Mouse (Mus musculus) cerebellum, postnatal 4 days (tissue): ENCODE results near the gene Sept10.

Source experiments
- DNase-seq, 2 experiments: peaks; one replicate each; pipeline ENCODE4 v3.0.0; 2022; ENCODE audit warnings: low spot score in 2 of 2, mixed read lengths in 1 of 2

The Sept10 gene

DNA sequence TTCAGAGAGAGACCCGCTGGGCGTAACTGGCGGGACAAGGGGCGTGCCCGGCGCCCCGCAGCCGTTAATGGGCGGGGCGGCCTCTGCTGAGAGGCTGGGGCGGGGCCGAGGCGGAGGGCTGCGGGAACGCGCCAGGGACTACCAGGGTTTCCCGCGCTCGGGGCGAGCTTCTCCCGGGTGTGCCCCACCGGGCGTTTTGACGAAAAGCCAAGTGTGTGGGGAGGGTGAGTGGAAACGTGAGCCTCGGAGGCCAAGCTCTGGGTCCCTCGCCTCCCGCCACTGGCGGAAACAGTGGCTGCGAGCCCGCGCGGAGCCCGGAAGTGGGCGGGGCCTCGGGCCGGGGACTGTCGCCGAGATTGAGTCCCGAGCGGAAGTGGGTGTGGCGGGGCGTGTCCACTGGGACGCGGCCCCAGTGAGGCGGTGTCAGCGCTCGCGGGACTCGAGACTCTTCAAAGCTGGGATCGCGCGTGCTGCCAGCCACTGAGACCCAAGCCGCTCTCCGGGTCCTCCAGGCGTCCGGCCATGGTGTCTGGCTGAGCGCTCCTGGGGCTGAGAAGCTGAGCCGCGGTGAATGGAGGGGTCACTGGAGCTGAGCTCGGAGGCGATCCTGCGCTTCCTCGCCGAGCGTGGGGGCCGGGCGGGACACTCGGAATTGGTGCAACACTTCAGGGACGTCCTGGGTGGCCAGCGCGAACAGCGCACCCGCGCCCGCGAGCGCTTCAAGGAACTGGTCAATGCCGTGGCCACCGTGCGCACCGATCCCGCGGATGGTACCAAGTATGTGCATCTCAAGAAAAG is at the start of gene Sept10, which contains the start of gene Sowahc:
Gene Sept10, minus strand, starts transcription at position 375 of the 798 bp plus-strand sequence.
Gene Sowahc, plus strand, starts transcription at position 481 of the 798 bp plus-strand sequence.
- peak; percentile 90 to 97 for DNase-seq

DNA sequence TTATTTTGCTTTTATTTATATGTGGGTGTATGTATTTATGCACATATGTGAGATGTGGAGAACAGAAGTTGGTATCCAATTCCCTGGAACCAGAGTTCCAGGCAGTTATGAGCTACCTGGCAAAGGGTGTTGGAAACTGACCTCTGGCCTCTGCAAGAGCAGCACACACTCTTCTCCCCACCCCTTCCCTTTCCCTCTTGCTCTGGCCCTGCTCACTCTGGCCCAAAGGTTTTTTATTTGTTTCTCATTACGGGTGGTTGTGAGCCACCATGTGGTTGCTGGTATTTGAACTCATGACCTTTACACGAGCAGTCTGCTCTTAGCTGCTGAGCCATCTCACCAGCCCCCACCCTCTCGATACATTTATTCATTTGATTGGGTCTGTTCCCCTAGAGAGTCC is 47.1 kb upstream of the Sept10 start:
- DNase-seq, result no peak

DNA sequence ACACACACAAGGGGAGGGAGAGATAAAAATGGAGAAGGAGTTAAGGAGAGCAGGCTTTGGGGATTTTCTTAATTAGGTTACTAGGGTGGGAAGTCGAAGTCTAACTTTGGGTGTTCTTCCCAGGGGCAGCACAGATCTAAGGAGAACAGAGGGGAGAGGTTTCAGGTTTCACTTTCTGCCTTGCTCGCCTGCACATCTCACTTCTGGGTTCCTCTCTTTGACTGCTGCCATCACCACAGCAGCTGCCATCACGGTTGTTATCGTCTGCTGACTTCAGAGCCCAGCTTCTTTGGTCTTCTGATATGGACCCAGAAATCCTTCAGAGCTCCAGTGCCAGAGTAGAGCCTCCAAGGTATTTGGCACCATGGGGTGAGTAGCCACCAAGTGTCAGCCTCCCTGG is 46.5 kb upstream of the Sept10 start:
- DNase-seq, result no peak

DNA sequence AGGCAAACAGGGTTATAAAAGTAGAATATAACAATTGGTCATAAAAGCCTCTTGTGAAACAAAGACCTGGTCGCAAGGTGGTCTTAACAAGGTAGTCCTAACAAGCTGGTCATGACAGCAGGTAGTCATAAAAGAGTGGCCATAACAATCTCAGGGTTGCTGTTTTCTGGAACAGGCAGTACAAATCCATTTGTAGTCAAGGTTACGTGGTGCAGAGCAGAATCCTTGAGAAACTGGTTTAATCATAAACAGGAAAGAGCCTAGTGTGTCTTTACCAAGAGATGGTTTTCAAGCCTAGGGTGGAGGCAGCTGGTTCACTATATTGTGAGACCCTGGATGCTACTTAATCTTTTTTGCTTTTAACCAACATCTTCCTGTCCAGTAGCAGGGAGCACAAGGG is 45.6 kb upstream of the Sept10 start:
- DNase-seq, result no peak

DNA sequence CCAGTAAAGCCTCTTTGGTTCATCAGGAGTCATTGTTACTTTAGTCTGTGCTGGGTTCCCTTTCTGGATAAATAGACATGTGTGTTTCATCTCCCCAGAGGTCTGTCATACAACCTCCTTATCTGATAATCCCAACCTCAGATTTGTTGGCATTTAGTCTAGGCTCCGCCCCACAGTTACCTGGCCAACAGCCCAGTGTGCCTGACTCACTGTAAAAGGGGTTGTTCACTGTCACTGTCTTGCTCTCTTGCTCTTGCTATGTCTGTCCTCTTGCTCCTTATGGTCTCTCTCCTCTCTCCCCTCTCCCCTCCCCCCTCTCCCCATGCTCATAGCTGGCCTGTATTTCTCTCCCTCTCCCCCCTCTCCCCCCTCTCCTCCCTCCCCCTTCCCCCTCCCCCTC is 44.5 kb upstream of the Sept10 start:
- DNase-seq, result no peak

DNA sequence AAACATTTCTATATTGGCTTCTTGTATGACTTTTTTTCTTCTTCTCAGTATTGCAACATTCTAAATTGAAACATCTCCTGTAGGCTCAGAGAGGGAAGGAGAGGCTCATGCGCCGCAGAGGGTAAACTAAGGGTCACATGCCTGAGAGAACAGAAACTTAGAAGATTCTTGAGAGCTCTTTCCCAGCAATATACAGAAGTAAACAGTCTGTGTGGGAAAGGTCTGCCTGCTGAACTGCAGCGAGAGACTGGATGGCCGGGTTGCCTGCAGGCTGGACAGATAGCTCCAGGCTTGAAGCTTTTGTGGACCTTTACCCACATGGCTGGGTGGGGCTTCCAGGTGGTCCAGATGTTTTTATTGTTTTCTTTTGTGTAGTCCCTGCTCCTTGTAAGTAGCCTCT is 44.0 kb upstream of the Sept10 start:
- DNase-seq, result no peak

DNA sequence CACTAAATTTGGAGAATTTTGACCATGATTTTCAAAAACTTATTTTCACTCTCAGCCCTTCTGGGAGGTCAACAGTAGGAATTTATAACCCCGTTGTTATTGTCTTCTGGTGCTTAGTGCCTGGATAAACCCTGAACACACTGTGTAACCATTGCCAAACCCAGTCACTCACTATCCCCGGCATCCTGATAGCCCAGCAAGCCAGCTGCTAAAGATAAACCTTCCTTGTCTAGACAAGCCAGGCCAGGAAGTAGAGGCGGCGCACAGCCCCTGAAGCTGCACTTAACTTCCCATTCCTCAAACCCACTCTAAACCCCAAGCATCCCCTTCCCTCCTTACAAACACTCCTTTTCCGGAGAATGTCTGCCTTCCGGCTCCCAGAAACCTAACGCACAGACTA is 43.4 kb upstream of the Sept10 start:
- DNase-seq, result no peak

DNA sequence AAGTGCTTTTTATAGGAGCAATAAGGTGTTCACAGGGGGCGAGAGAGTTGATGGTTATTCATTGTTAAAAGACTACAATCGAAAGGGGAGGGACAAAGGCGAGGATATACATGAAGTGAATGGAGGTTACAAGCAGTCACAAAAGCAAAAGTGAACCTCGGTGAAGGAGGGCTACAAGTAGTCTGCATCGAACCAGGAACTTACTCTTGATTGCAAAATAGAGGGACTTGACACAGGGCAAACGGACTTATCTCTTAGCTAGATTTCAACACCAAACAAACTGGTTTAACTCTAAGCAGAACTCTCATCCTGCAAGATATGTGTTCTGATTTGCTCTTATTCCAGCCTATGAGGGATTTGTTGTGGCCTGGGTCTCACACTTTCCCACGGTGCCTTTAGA is 41.3 kb upstream of the Sept10 start:
- no peak for DNase-seq

DNA sequence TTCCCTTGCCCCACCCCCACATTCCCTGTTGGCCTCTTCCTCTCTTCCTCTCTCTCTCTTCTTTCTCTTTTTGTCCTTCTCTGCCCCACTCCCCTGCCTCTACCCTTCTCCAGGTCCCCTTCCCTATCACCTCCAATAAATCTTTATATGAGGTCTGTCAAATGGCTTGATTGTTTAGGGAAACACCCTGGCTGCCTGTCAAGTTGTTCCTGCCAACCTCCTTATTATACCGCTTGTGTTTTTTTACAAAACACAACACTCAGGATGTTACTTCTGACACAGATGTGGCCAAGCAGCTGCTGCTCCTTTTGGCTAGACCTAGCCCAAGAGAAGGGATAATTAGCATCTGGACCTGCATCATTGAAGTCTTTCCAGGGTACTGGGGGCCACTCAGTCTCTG is 40.4 kb upstream of the Sept10 start:
- no peak for DNase-seq

DNA sequence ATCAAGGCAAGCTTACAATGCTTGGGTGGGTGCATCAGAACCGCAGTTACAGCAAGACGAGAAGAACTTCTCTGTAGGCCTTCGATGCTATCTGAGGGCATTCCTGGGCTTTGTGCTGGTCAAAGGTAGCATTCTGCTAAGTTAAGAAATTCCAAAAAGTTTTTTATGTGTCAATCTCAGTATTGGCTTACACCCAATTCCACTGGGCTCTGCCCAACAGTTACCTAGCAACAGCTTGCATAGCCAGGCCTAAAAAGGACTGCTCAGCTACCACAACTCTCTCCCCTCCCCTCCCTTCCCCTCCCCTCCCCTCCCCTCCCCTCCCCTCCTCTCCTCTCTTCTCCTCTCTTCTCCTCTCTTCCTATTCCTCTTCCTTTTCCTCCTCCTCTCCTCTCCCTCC is 40.0 kb upstream of the Sept10 start:
- no peak for DNase-seq

DNA sequence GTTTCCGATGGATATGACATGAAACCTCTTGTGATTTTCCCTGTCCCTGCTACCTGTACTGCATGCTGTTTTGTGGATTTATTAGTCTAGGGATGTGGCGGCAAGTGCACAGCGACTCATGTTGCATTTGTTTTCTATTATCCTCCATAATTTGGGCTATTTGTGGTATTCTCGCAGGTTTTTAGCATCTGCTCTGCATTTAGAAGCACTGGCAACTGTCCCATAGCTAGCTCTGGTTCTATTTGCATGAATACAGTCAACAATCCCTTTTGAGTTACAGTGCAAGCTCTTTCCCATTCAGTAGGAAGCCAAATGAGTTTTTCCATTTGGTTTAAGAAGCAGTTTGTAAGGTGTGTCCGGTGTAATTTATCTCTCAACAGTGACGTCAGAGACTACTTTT is 37.9 kb upstream of the Sept10 start:
- DNase-seq, result no peak

DNA sequence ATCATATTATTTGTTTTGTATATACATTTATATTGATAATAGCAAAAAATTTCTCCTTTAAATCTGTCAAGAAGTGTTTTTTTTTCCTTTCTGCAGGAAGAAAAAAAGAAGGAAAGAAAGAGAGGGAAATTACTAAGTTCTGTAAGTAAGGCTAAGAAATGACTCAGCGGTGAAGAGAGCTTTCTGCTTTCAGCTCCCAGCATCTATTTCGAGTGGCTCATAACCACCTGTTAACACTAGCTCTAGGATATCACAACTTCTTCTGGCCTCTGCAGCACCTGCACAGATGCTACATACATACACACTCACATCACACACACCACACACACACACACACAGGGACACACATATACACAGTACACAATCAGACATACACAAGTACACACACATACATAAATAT is 34.9 kb upstream of the Sept10 start:
- no peak for DNase-seq

DNA sequence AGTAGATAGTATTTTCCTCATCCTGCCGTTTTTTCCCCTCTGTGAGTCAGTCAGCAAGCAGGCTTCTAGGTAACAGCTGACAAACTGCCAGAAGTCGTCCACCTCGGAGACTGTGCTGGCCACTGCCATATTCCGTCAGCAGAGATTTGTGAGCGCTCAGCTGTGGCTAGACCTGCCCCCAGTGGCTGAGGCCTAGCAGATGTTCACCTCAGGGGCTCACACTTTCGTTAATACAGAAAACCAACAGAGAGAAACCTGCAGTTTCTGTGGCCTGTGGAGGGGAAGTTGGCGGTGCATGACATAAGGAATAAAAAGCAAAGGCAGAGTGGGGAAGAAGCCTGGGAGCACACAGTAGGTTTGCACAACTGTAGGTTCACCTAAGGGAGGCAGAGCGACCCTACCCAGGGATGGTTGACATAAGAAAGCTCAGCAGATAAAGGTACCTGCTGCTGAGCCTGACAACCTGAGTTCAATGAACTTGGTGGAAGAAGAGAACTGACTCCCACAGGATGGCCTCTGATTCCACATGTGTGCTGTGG is 32.0 kb upstream of the Sept10 start:
- DNase-seq, result no peak

DNA sequence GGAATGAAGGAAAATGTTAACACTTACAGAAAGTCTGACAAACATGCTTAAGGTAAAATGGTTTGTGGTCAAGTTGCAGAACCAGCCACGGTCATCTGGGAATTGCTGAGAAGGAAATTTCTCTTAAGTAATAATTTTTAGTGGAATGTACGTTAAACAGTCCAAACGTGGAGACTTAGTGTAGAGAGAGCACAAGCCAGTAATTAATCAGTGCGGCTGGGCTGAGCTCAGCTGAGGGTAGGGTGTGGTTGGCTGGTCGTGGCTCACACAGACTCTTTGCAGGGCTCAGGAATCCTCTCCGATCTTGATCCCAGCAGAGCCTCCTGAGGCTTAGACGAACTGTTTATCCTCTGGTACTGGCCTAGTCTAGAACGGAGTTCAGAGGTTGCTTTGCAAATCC is 30.7 kb upstream of the Sept10 start:
- DNase-seq, result no peak

DNA sequence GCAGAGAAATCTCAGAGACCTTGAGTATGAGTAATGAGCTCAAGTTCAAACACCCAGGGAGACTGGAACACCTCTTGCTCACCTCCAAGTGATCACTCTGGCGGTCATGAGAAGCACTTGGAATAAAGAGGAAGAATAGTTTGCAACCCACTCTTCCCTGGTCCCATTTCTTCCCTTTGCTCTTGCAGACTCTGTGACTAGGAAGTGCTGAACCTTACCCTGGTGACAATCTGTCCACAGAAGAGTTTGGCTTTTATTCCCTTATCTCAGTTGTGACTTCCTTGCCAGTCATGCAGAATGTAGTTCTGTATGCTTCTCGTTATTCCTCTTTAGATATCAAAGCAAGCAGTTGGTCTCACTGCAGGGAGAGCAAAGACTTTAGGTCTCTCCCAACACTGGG is 30.3 kb upstream of the Sept10 start:
- DNase-seq, result no peak

DNA sequence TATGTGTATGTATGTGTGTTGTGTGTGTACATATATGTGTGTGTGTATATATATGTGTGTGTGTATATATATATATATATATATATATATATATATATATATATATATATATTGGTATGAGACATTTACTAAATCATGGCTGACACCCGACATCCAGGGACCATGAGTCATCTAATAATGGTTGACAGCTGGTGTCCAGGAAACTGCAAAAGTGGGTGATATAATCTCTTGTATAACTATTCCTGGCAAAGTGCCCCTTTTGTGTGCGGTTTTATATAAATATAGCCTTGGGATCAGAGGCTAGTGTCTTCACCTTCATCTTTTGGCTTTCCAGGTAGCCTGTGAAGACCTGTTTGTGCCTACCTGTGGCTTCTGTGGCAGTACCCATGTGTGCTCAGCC is 29.0 kb upstream of the Sept10 start:
- no peak for DNase-seq

DNA sequence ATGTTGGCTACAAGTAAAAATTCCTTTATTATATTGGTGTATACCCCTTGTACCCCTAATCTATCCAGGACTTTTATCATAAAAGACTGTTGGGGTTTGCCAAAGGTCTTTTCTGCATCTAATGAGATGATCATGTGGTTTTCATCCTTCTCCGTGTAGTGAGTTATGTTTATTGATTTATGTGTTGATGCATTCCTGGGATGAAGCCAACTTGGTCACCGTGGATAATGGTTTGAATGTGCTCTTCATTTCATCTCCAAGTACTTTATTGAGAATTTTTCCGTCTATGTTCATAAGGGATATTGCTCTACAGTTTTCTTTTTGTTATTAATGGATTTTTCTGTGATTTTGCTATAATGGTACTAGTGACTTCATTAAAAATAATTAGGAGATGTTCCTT is 27.9 kb upstream of the Sept10 start:
- DNase-seq, result no peak

DNA sequence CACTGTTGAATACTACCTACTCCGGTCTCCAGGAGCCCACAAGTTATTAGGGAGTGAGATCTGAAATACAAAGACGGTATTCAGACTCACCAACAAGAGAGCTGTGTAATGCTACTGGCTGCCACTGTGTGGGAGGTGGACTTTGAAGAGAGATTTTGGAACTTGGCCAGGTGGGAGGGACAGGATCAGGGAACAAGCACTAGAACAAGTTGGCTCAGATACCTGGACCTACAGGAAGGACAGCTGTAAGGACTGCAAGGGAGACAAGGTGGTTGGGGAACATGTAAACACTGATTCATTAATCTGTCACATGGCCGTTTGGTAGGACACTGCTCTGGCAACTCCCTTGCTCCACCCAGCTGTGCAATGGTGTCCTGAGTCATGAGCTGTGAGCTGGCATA is 19.5 kb upstream of the Sept10 start:
- no peak for DNase-seq

DNA sequence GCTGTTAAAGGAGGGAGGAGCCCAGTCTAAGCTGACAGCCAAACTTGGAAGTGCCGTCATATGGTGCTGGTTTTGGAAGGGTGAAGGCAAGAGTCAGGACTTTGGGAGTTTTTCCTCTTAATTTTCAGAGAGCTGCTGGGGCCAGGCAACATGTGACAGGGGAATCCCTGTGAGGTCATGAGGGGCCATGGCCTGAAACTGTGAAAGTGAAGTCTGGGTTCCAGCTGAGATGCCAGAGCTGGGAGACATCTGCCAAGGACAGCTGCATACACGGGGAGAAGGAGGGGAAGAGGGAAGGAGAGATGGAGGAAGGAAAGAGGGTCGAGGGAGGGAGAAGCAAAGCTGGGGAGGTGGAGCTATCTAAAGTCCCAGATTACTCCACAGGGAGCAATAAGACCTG is 16.1 kb upstream of the Sept10 start:
- DNase-seq, result no peak

DNA sequence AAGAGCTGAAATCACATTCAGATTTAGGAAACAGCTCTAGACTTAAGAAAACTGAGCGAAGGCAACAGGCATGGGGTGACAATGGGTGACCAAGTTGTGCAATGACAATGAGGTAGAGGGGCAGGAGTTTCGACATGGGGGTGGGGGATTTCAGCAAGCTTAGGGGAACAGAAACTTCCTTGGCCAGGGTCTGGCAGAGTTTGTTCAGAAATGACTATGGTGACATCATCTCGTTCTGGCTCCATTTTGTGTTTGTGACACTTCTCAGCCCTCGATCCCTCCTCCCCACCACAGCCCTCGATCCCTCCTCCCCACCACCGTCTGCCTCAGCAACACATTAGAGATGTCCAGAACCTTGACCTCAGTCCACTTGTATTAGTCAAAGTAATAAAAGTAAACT is 14.8 kb upstream of the Sept10 start:
- no peak for DNase-seq

DNA sequence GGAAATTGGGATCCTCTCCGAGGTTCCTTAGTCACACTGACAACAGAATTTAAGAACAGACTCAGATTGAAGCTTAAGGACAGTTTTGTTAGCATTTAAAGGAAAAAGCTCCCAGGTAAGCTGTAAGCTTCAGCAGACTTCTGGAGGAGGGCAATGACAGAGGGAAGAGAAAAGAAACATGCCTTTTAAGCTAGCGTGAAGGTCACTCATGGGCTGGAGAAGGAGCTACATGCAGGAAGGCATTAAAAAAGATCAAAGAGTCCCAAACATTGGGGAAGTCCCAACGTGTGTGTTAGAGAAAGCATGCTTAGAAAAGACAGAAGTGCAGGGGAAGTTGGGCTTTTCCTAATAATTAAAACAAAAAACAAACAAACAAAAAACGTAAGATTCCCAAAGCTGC is 14.2 kb upstream of the Sept10 start:
- no peak for DNase-seq

DNA sequence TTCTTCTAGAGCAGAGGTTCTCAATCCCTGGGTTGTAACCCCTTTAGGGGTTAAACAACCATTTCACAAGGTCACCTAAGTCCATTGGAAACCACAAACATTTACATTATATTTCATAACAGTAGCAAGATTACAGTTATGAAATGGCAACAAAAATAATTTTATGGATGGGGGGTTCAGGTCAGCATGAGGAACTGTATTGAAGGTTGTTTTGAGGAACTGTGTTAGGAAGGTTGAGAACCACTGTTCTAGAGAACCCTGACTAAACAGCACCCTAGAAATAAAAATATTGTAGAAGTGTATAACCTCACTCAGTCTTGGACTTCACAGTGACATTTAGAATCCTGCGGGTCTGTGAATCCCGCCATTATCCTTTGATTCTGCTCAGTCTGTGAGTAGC is 13.6 kb upstream of the Sept10 start:
- no peak for DNase-seq

DNA sequence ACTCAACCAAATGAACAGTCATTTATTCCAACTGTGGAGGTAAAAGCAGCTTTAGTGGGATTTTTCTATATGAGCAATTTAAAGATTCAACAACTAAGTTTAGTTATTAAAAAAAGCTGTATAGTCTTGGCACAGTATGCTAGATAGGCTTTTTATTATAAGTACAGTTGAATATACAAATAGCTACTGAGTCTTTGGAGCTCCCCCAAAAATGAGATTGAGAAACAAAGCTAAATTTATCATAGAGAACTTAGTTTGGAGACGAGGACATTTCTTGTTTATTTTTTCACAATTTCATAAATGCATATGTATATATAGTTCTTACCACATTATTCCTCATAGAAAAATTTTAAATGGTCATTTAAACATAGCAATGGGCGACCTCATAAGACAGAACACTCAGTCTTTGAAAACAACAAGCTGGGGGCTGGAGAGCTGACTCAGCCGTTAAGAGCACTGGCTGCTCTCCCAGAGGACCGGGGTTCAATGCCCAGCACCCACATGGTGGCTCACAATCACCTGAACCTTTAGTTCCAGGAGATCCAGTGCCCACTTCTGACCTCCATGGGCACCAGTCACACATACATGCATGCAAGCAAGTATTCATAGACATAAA is 7.7 kb upstream of the Sept10 start:
- DNase-seq, result no peak
